Mouse (Mus musculus): Measurements from ENCODE around the gene Hnrnpdl. TPM values are rescaled to one million over a fixed set of nuclear protein-coding genes. Genes with fewer than 3 reads are reported as not detected.
A peak's percentile ranks its signal among the peaks of the same experiment; 100 is the strongest.

The Hnrnpdl gene
- 270 and 276 TPM in 2 replicates for polyA plus RNA-seq (2015; fragmentation: Nextera tagmentation; extraction: Ambion mirVana)

DNA sequence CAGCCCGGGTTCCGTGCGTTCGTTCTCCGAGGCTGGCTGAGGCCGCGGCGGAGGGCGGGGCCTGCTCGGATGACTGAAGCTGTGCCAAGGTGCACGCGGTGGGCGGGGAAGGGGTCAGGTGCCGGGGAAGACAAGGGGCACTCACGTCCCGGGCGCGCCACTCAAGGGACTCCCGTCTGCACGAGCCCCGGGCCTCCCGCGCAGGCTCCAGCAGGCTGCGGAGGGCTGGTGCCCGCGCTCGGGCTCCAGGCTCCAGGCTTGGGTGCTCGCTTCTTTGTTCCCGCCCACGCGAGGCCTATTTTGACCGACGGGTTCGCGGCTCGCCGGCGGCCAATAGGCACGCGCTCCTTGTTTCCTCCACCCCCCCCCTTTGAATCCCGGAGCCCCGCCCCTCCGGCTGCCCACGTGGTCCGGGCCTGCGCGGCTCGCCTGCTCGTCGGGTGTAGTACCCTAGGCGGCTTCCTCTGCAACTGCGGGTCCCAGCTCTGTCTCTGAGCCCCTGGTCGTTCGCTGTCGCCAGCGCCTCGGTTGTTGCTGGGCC lies at the start of gene Hnrnpdl, which contains the start of gene Enoph1:
TSS of gene Hnrnpdl (minus strand) at position 63 of the 541 bp plus-strand sequence.
TSS of gene Enoph1 (plus strand) at position 384 of the 541 bp plus-strand sequence.
- peak within 1 kb of the TSS; percentile 95 for H3K4me2 ChIP-seq (replicated peaks)
- peak within 1 kb of the TSS; percentile 99 for H3K27ac ChIP-seq
- peaks cover 17% of the 10 kb centered on the region for H3K36me3 ChIP-seq
- no peaks in the 10 kb centered on the region for H3K9me3 ChIP-seq
- H3K4me1 ChIP-seq (replicated peaks): peaks cover 58% of the 10 kb centered on the region
- peak; percentile 90 for ATAC-seq
- H3K27me3 ChIP-seq: no peaks in the 10 kb centered on the region
- peak within 1 kb of the TSS; percentile 95 for H3K4me3 ChIP-seq (replicated peaks)
- H3K9ac ChIP-seq (replicated peaks): peak within 1 kb of the TSS; percentile 100
- under 1% methylated on average over 46 of the region's 57 CpGs for WGBS

- no peak overlapping the region for H3K9ac ChIP-seq (replicated peaks)
- H3K4me3 ChIP-seq (replicated peaks): no peak overlapping the region
- no peaks in the 10 kb centered on the region for H3K36me3 ChIP-seq
- no peak for ATAC-seq
- peaks cover 13% of the 10 kb centered on the region for H3K4me1 ChIP-seq (replicated peaks)
- H3K27me3 ChIP-seq: no peaks in the 10 kb centered on the region
- WGBS: 76% methylated on average over 8 of the region's 8 CpGs
- no peaks in the 10 kb centered on the region for H3K9me3 ChIP-seq
- 0 out of 2 replicates have a peak overlapping the region, but pooled peaks have one; percentile 8 for H3K27ac ChIP-seq
- no peak overlapping the region for H3K4me2 ChIP-seq (replicated peaks)
These were observed 45.6 kb upstream of the Hnrnpdl start for GRCm38 (mm10) chr5:100085097-100085496.

DNA sequence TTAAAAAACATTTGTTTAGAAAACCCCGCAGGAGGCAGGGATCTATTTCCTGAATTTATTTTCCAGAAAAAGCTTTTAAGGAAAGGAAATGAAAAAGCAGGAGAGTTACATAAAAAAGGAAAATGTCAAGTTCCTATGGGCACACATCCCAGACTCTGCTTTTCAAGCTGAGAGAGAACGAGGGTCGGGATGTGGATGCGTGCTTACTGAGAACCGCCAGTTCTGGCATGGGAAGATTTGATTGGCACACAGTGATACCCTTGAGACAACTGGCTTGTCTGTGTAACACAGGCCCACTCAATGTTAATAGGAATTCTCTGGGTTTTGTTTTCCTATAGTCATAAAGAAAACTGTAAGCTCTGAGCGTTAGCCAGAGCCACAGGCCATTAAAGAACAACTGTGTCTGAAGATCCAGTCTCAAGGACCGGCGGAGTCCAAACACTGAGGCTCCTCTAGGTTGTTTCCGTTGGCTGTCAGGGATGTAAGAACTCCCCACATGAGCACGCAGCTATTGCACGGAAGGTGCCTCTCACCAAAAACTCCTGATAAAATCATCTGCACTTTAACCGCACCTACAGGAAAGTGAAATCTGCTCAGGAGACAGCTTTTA lies 44.6 kb upstream of the Hnrnpdl start:
- H3K9me3 ChIP-seq: no peaks in the 10 kb centered on the region
- H3K9ac ChIP-seq (replicated peaks): no peak overlapping the region
- H3K27me3 ChIP-seq: no peaks in the 10 kb centered on the region
- H3K4me2 ChIP-seq (replicated peaks): no peak overlapping the region
- WGBS: 64% methylated on average over 12 of the region's 12 CpGs
- H3K4me1 ChIP-seq (replicated peaks): peaks cover 21% of the 10 kb centered on the region
- no peak; the same call in 1 of the 2 replicates for ATAC-seq
- H3K27ac ChIP-seq: no peak overlapping the region
- H3K36me3 ChIP-seq: no peaks in the 10 kb centered on the region
- H3K4me3 ChIP-seq (replicated peaks): no peak overlapping the region

- H3K9ac ChIP-seq (replicated peaks): no peak overlapping the region
- H3K27ac ChIP-seq: no peak overlapping the region
- H3K4me1 ChIP-seq (replicated peaks): peaks cover 28% of the 10 kb centered on the region
- H3K27me3 ChIP-seq: no peaks in the 10 kb centered on the region
- no peaks in the 10 kb centered on the region for H3K9me3 ChIP-seq
- no peak overlapping the region for H3K4me2 ChIP-seq (replicated peaks)
- ATAC-seq: no peak
- H3K4me3 ChIP-seq (replicated peaks): no peak overlapping the region
- 89% methylated on average over 4 of the region's 4 CpGs for WGBS
- H3K36me3 ChIP-seq: no peaks in the 10 kb centered on the region
These were observed 42.5 kb upstream of the Hnrnpdl start for GRCm38 (mm10) chr5:100082006-100082405.

DNA sequence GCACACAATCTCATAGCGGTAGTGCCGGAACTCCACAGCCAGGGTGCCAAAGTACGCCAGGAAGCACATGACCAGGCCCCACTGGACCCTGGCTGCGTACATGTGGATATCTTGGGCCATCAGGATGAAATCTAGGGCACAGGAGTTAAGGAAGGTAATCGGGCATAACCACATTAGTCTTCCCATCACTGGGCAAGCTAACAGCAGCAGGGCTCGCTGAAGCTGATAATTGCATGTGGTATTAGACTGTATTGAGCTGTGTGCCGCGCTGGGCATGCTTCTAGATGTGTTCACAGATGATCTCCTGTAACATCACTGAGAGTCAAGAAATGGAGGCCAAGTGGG lies 40.4 kb upstream of the Hnrnpdl start:
- Histone ChIP-seq H3K27ac (no peak overlapping the region), H3K36me3 (no peaks in the 10 kb centered on the region), H3K27me3 (no peaks in the 10 kb centered on the region), H3K4me2 (replicated peaks) (peak overlapping the region; percentile 51), H3K9ac (replicated peaks) (no peak overlapping the region), H3K4me1 (replicated peaks) (peaks cover 28% of the 10 kb centered on the region), H3K9me3 (no peaks in the 10 kb centered on the region), H3K4me3 (replicated peaks) (peak overlapping the region; percentile 35; the same call in 1 of the 2 replicates)
- 81% methylated on average over 8 of the region's 8 CpGs for WGBS
- 0 out of 2 replicates have a peak, but pooled peaks have one; percentile 22 for ATAC-seq

- peaks cover 27% of the 10 kb centered on the region for H3K4me1 ChIP-seq (replicated peaks)
- H3K4me2 ChIP-seq (replicated peaks): peak overlapping the region; percentile 51
- peak overlapping the region; percentile 52; the same call in 1 of the 2 replicates for H3K9ac ChIP-seq (replicated peaks)
- WGBS: 31% methylated on average over 36 of the region's 36 CpGs
- no peaks in the 10 kb centered on the region for H3K36me3 ChIP-seq
- H3K27me3 ChIP-seq: no peaks in the 10 kb centered on the region
- no peaks in the 10 kb centered on the region for H3K9me3 ChIP-seq
- ATAC-seq: peak; percentile 51
- H3K4me3 ChIP-seq (replicated peaks): peak overlapping the region; percentile 35
- no peak overlapping the region for H3K27ac ChIP-seq
These were observed 39.8 kb upstream of the Hnrnpdl start for GRCm38 (mm10) chr5:100079040-100079930.

DNA sequence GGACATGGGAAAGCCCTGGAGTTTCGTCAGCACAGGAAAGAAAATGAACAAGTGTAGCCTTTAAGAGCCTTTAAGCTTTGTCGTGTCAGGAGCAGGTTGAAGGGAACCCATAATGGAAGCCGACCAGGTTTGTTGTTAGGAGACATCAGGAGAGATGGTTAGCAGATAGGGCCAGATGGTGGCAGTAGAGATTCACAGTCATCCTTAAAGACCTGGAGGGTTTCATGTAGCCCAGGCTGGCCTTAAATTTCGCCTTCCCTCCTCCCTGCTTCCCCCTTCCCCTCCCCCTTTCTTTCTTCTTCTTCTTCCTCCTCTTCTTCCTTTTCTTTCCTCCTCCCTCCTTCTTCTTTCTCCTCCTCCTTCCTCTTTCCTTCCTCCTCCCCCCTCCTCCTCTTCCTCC lies 35.1 kb upstream of the Hnrnpdl start:
- no peak for ATAC-seq
- Histone ChIP-seq H3K36me3 (peaks cover 12% of the 10 kb centered on the region), H3K9ac (replicated peaks) (no peak overlapping the region), H3K27me3 (no peaks in the 10 kb centered on the region), H3K4me3 (replicated peaks) (no peak overlapping the region), H3K9me3 (no peaks in the 10 kb centered on the region), H3K4me1 (replicated peaks) (peaks cover 22% of the 10 kb centered on the region; the same call in 1 of the 2 replicates), H3K4me2 (replicated peaks) (no peak overlapping the region), H3K27ac (no peak overlapping the region)
- WGBS: 56% methylated on average over 4 of the region's 4 CpGs

- Histone ChIP-seq H3K9me3 (no peaks in the 10 kb centered on the region), H3K27me3 (no peaks in the 10 kb centered on the region), H3K4me1 (replicated peaks) (peaks cover 10% of the 10 kb centered on the region; the same call in 1 of the 2 replicates), H3K9ac (replicated peaks) (no peak overlapping the region), H3K36me3 (peaks cover 25% of the 10 kb centered on the region), H3K27ac (no peak overlapping the region), H3K4me2 (replicated peaks) (no peak overlapping the region), H3K4me3 (replicated peaks) (no peak overlapping the region)
- WGBS: 62% methylated on average over 9 of the region's 9 CpGs
- no peak for ATAC-seq
These were observed 33.1 kb upstream of the Hnrnpdl start for GRCm38 (mm10) chr5:100072557-100072956.

DNA sequence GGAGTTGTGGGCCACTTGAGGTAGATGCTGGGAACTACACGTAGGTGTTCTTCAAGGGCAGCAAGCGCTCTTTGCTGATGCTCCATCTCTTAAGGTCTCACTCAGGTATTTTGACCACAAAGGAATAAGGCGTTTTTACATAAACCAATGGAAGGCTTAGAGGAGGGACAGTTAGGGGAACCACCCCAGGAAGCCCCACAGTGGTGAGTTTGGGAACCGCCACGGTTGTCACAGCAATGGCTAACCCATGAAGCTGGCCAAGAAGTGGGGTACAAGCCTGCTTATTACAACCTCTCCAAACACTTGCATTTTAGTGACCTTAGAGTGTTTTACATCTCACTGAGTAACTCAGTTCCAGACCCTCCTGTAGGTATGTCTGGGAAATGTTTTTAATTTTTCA lies 32.1 kb upstream of the Hnrnpdl start:
- Histone ChIP-seq H3K9ac (replicated peaks) (no peak overlapping the region), H3K9me3 (no peaks in the 10 kb centered on the region), H3K27ac (no peak overlapping the region), H3K4me2 (replicated peaks) (no peak overlapping the region), H3K36me3 (peaks cover 26% of the 10 kb centered on the region), H3K4me1 (replicated peaks) (peaks cover 10% of the 10 kb centered on the region; the same call in 1 of the 2 replicates), H3K27me3 (no peaks in the 10 kb centered on the region), H3K4me3 (replicated peaks) (no peak overlapping the region)
- WGBS: 91% methylated on average over 5 of the region's 5 CpGs
- no peak for ATAC-seq

GRCm38 (mm10) chr5:100070255-100070654 lies 30.8 kb upstream of the Hnrnpdl start:
- Histone ChIP-seq H3K27ac (no peak overlapping the region), H3K9ac (replicated peaks) (no peak overlapping the region), H3K27me3 (no peaks in the 10 kb centered on the region), H3K4me3 (replicated peaks) (no peak overlapping the region), H3K9me3 (no peaks in the 10 kb centered on the region), H3K4me2 (replicated peaks) (no peak overlapping the region), H3K36me3 (peaks cover 33% of the 10 kb centered on the region), H3K4me1 (replicated peaks) (peaks cover 10% of the 10 kb centered on the region; the same call in 1 of the 2 replicates)
- 33% methylated on average over 3 of the region's 3 CpGs for WGBS
- peak; percentile 59; the same call in 1 of the 2 replicates for ATAC-seq

DNA sequence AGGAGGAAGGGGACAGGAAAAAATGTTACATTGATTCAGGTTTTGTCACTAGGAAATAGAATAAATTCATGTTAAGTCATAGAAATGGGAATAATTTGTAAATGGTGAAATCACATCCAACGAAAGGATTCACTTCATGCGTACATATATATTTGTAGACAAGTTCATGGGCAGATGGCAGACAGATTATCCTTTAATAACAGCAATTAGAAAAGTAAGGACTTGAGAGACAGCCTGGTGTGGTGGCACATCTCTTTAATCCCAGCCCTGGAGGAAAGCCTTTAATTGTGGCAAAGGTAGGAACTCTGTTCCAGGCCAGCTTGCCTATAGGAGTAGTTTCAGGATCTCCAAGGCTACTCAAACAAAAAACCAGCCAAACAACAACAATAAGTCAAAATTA lies 30.1 kb upstream of the Hnrnpdl start:
- Histone ChIP-seq H3K4me3 (replicated peaks) (no peak overlapping the region), H3K27ac (no peak overlapping the region), H3K9ac (replicated peaks) (no peak overlapping the region), H3K4me2 (replicated peaks) (no peak overlapping the region), H3K4me1 (replicated peaks) (peaks cover 10% of the 10 kb centered on the region; the same call in 1 of the 2 replicates), H3K27me3 (no peaks in the 10 kb centered on the region), H3K9me3 (no peaks in the 10 kb centered on the region), H3K36me3 (peaks cover 40% of the 10 kb centered on the region)
- ATAC-seq: no peak
- 94% methylated on average over 2 of the region's 2 CpGs for WGBS

GRCm38 (mm10) chr5:100067579-100067978 lies 28.1 kb upstream of the Hnrnpdl start:
- Histone ChIP-seq H3K9ac (replicated peaks) (no peak overlapping the region), H3K4me2 (replicated peaks) (no peak overlapping the region), H3K27me3 (no peaks in the 10 kb centered on the region), H3K4me1 (replicated peaks) (peaks cover 7% of the 10 kb centered on the region; the same call in 1 of the 2 replicates), H3K36me3 (peaks cover 44% of the 10 kb centered on the region), H3K9me3 (no peaks in the 10 kb centered on the region), H3K4me3 (replicated peaks) (no peak overlapping the region), H3K27ac (no peak overlapping the region)
- no peak for ATAC-seq
- 94% methylated on average over 16 of the region's 16 CpGs for WGBS

All from midbrain, embryonic 13.5 days (tissue).